9 mouse cellular contexts compared by ENCODE assay signal in the genomic region with DNA sequence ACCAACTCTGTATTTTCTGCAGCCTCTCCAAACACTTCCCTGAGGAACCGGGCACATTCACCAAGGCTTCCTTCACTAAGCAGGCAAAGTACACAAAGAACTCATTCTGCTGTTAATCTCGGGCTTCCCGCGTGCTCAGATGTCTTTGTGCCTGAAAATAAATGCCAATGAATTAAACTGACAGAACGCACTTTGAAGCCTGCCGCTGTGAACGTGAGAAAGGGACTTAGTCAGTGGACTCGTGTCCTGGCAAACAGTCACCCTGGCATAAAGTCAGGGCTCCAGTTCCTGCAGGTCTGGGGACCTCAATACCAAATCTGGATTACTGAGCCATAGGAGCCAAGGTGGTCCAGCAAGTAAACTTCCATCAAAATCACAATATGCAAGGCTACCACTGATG. TPM values are rescaled to one million over a fixed set of nuclear protein-coding genes. Genes with fewer than 3 reads are reported as not detected.
A peak's percentile ranks its signal among the peaks of the same experiment; 100 is the strongest.
DNase-seq lines count a peak whose midpoint lies in the region; ATAC-seq and TF ChIP-seq lines count a peak whose summit lies in the region.
"Had no signal": no experiment of that assay in that cellular context is flagged by ENCODE, and none has a peak within 500 bp of the region (broad histone marks: within the 10 kb centered on the region; RNA-seq: fewer than 3 reads in every experiment).

No protein-coding gene starts in this region.

- H3K4me1 ChIP-seq in kidney, embryonic 15.5 days: peaks cover 17% of the 10 kb centered on the region
- H3K4me1 ChIP-seq in brown adipose tissue, adult 24 weeks (ENCODE audit: control insufficient read depth, insufficient read depth, insufficient read length, low read length): peaks cover 5% of the 10 kb centered on the region; the same call in 1 of the 2 replicates
- H3K4me1 ChIP-seq in liver, postnatal 0 days (ENCODE audit: insufficient read depth): peaks cover 10% of the 10 kb centered on the region

- peaks cover 3% of the 10 kb centered on the region; the same call in 1 of the 2 replicates for H3K27me3 ChIP-seq in kidney, embryonic 15.5 days
- no peaks in the 10 kb centered on the region for H3K27me3 ChIP-seq in liver, postnatal 0 days (ENCODE audit: insufficient read depth, low read length)

- no peak for ATAC-seq in kidney, embryonic 15.5 days (replicated peaks; ENCODE audit: low FRiP score)
- no peak for ATAC-seq in liver, postnatal 0 days
- no peak for ATAC-seq in erythroblast, adult 5-6 weeks (replicated peaks; ENCODE audit: low FRiP score, poor library complexity, severe bottlenecking)

- no peaks in the 10 kb centered on the region for H3K36me3 ChIP-seq in kidney, embryonic 15.5 days
- H3K36me3 ChIP-seq in liver, postnatal 0 days (replicated peaks; ENCODE audit: insufficient read depth, low read length): no peaks in the 10 kb centered on the region
- H3K36me3 ChIP-seq: G1E had no signal

- H3K27ac ChIP-seq in kidney, embryonic 15.5 days: no peak overlapping the region
- H3K27ac ChIP-seq in brown adipose tissue, adult 24 weeks (replicated peaks; ENCODE audit: low read depth, low read length): peak overlapping the region; percentile 15; the same call in 1 of the 2 replicates
- H3K27ac ChIP-seq in liver, postnatal 0 days (ENCODE audit: low read depth): peak overlapping the region; percentile 76

- H3K9me3 ChIP-seq in kidney, embryonic 15.5 days (replicated peaks): no peaks in the 10 kb centered on the region
- no peaks in the 10 kb centered on the region for H3K9me3 ChIP-seq in liver, postnatal 0 days (ENCODE audit: low read length)

- TF ChIP-seq CTCF in liver, postnatal 0 days (IDR thresholded peaks at IDR 0.05; ENCODE audit: low read depth): no peak

- intact Hi-C loops in heart, postnatal 14 days (cut with DNase I): no loop called here

- 10% methylated on average over 8 of the region's 8 CpGs for WGBS in kidney, embryonic 15.5 days
- 20% methylated on average over 8 of the region's 8 CpGs for WGBS in liver, postnatal 0 days (ENCODE audit: insufficient replicate concordance)

- no peak overlapping the region for H3K9ac ChIP-seq in kidney, embryonic 15.5 days
- no peak overlapping the region for H3K9ac ChIP-seq in liver, postnatal 0 days (replicated peaks)

- TF ChIP-seq EP300 in liver, postnatal 0 days (IDR thresholded peaks at IDR 0.05; ENCODE audit: low read depth): no peak

- peak; percentile 28 for DNase-seq in kidney, adult 18-20 months
- DNase-seq in heart, postnatal 14 days: peak; percentile 13 to 26
- DNase-seq in liver, postnatal 0 days: peak; percentile 41
- peak; percentile 25 for DNase-seq in retina, embryonic 14.5 days (ENCODE audit: low spot score)
- no peak for DNase-seq in frontal cortex, adult 2 months (ENCODE audit: extremely low spot score in 1 of 2, low spot score in 1 of 2)

- no peak overlapping the region for H3K4me2 ChIP-seq in kidney, embryonic 15.5 days
- H3K4me2 ChIP-seq in liver, postnatal 0 days (ENCODE audit: low read depth, low read length): peak overlapping the region; percentile 70

- no peak overlapping the region for H3K4me3 ChIP-seq in kidney, embryonic 15.5 days (replicated peaks)
- H3K4me3 ChIP-seq in brown adipose tissue, adult 24 weeks (ENCODE audit: insufficient read depth, low read depth, low read length): peak overlapping the region; percentile 43
- H3K4me3 ChIP-seq in liver, postnatal 0 days (ENCODE audit: low read depth, low read length): no peak overlapping the region

RNA-seq across cellular contexts. Expression of gene Hpgd, which starts 0.9 kb away (rescaled TPM):
- 21.2 and 24.1 TPM in 2 replicates for polyA plus RNA-seq in kidney, embryonic 15.5 days (2015; fragmentation: Nextera tagmentation; extraction: Ambion mirVana)
- polyA plus RNA-seq in brown adipose tissue, adult 24 weeks (2012; ENCODE audit: insufficient read depth, insufficient read length, missing spikeins): 14.4 and 17.6 TPM in 2 replicates
- 1 to 10 TPM; 5.9 to 7.7 TPM for total RNA-seq in heart, postnatal 14 days (2021)
- 70.1 and 74.2 TPM in 2 replicates for polyA plus RNA-seq in liver, postnatal 0 days (2015; fragmentation: Nextera tagmentation; extraction: Ambion mirVana)
- total RNA-seq in erythroblast, adult 5-6 weeks (2015; ENCODE audit: low replicate concordance): 12.5 and 31.7 TPM in 2 replicates
- 14.5 and 20.5 TPM in 2 replicates for total RNA-seq in erythroblast, adult 5-6 weeks (2017; ENCODE audit: low replicate concordance)
- 10.0 and 15.0 TPM in 2 replicates for polyA plus RNA-seq in frontal cortex, adult 2 months (2012; rRNA removed)
- total RNA-seq: G1E had no signal
- polyA plus RNA-seq: G1E had no signal

Comparison
In these comparisons a context has a peak if more than half of its experiments do, and no peak if none do; other contexts are left out.
1. DNase-seq: peak in kidney, adult 18-20 months (single experiment), heart, postnatal 14 days (2 of 2), liver, postnatal 0 days (single experiment) and retina, embryonic 14.5 days (single experiment); none in frontal cortex, adult 2 months (0 of 2).